Comparison of ENCODE assay signal across 13 mouse cellular contexts in genomic region chr3:88756276-88756675, GRCm38 (mm10). TPM values are rescaled to one million over a fixed set of nuclear protein-coding genes. Genes with fewer than 3 reads are reported as not detected.
DNase-seq lines count a peak whose midpoint lies in the region; ATAC-seq lines count a peak whose summit lies in the region.
"Had no signal": no experiment of that assay in that cellular context is flagged by ENCODE, and none has a peak within 500 bp of the region (broad histone marks: within the 10 kb centered on the region; RNA-seq: fewer than 3 reads in every experiment).

No protein-coding gene starts in this region.

- no peak overlapping the region for H3K4me2 ChIP-seq in heart, embryonic 13.5 days
- H3K4me2 ChIP-seq in midbrain, embryonic 15.5 days, result no peak overlapping the region
- H3K4me2 ChIP-seq: embryonic facial prominence, embryonic 13.5 days; limb, embryonic 15.5 days had no signal

- H3K9ac ChIP-seq in heart, embryonic 13.5 days, result no peak overlapping the region
- H3K9ac ChIP-seq in midbrain, embryonic 15.5 days, result no peak overlapping the region
- H3K9ac ChIP-seq: embryonic facial prominence, embryonic 13.5 days; limb, embryonic 15.5 days had no signal

- H3K27me3 ChIP-seq in heart, embryonic 13.5 days (replicated peaks), result no peaks in the 10 kb centered on the region
- no peaks in the 10 kb centered on the region for H3K27me3 ChIP-seq in hindbrain, embryonic 10.5 days (ENCODE audit: insufficient read depth, poor library complexity, severe bottlenecking)
- H3K27me3 ChIP-seq in midbrain, embryonic 15.5 days (replicated peaks), result no peaks in the 10 kb centered on the region
- H3K27me3 ChIP-seq: CH12.LX; embryonic facial prominence, embryonic 13.5 days; limb, embryonic 15.5 days had no signal

- H3K9me3 ChIP-seq in heart, embryonic 13.5 days, result no peaks in the 10 kb centered on the region
- no peaks in the 10 kb centered on the region for H3K9me3 ChIP-seq in hindbrain, embryonic 10.5 days
- H3K9me3 ChIP-seq in midbrain, embryonic 15.5 days, result no peaks in the 10 kb centered on the region
- H3K9me3 ChIP-seq: embryonic facial prominence, embryonic 13.5 days; limb, embryonic 15.5 days had no signal

- peaks cover 33% of the 10 kb centered on the region for H3K4me1 ChIP-seq in heart, embryonic 13.5 days
- H3K4me1 ChIP-seq in hindbrain, embryonic 10.5 days (replicated peaks), result peaks cover 38% of the 10 kb centered on the region
- H3K4me1 ChIP-seq in midbrain, embryonic 15.5 days, result peaks cover 42% of the 10 kb centered on the region

- 47% methylated on average over 4 of the region's 4 CpGs for whole genome bisulfite sequencing in heart, embryonic 13.5 days
- 48% methylated on average over 4 of the region's 4 CpGs for WGBS in hindbrain, embryonic 10.5 days
- WGBS in midbrain, embryonic 15.5 days, result 27% methylated on average over 4 of the region's 4 CpGs

- H3K4me3 ChIP-seq in heart, embryonic 13.5 days, result no peak overlapping the region
- H3K4me3 ChIP-seq in hindbrain, embryonic 10.5 days, result 0 out of 2 replicates have a peak overlapping the region, but pooled peaks have one; percentile 7
- H3K4me3 ChIP-seq in midbrain, embryonic 15.5 days, result no peak overlapping the region
- H3K4me3 ChIP-seq: embryonic facial prominence, embryonic 13.5 days; limb, embryonic 15.5 days had no signal

- intact Hi-C loops in heart, postnatal 10 days (cut with DNase I), result no loop called here

- no peak for DNase-seq in heart, postnatal 10 days
- DNase-seq in embryo, embryonic 10.5 days (ENCODE audit: low spot score), result peak; percentile 46
- peak; percentile 29 for DNase-seq in hindbrain, embryonic 10.5 days (ENCODE audit: low spot score)
- no peak for DNase-seq in thymus, adult 18-20 months
- DNase-seq in adipocyte (ENCODE audit: low spot score), result no peak
- DNase-seq in spleen, postnatal 14 days (ENCODE audit: low spot score in 2 of 2), result no peak
- DNase-seq: adrenal gland, postnatal 10 days; heart, postnatal 14 days had no signal

- H3K36me3 ChIP-seq in heart, embryonic 13.5 days, result peaks cover 20% of the 10 kb centered on the region
- H3K36me3 ChIP-seq in hindbrain, embryonic 10.5 days, result peaks cover 100% of the 10 kb centered on the region
- peaks cover 29% of the 10 kb centered on the region for H3K36me3 ChIP-seq in midbrain, embryonic 15.5 days (replicated peaks)

- no peak for ATAC-seq in heart, embryonic 13.5 days (ENCODE audit: extremely low read depth, insufficient number of reproducible peaks, low FRiP score, low TSS enrichment)
- ATAC-seq in midbrain, embryonic 15.5 days (replicated peaks), result no peak

- H3K27ac ChIP-seq in heart, embryonic 13.5 days (replicated peaks), result peak overlapping the region; percentile 56; the same call in 1 of the 2 replicates
- peak overlapping the region; percentile 92 for H3K27ac ChIP-seq in hindbrain, embryonic 10.5 days
- peak overlapping the region; percentile 78 for H3K27ac ChIP-seq in midbrain, embryonic 15.5 days
- H3K27ac ChIP-seq: embryonic facial prominence, embryonic 13.5 days; limb, embryonic 15.5 days had no signal

RNA-seq across cellular contexts. Expression of gene Syt11, which starts 18.7 kb away (rescaled TPM):
- 11.7 and 12.8 TPM in 2 replicates for polyA plus RNA-seq in heart, embryonic 13.5 days (2015; fragmentation: Nextera tagmentation; extraction: Ambion mirVana)
- 1 to 10 TPM; 5.7 to 6.7 TPM for total RNA-seq in heart, postnatal 10 days (2021)
- polyA plus RNA-seq in hindbrain, embryonic 10.5 days (2016; fragmentation: Nextera tagmentation; extraction: Ambion mirVana), result 112 and 147 TPM in 2 replicates
- polyA plus RNA-seq in midbrain, embryonic 15.5 days (2015; fragmentation: Nextera tagmentation; extraction: Ambion mirVana), result 204 and 208 TPM in 2 replicates

RNA-seq across cellular contexts. Expression of gene Rit1, which starts 39.6 kb away (rescaled TPM):
- polyA plus RNA-seq in heart, embryonic 13.5 days (2015; fragmentation: Nextera tagmentation; extraction: Ambion mirVana), result 51.7 and 56.8 TPM in 2 replicates
- total RNA-seq in heart, postnatal 10 days (2021), result 10 to 100 TPM; 59.4 to 70.2 TPM
- 35.7 and 48.5 TPM in 2 replicates for polyA plus RNA-seq in hindbrain, embryonic 10.5 days (2016; fragmentation: Nextera tagmentation; extraction: Ambion mirVana)
- 62.0 and 64.0 TPM in 2 replicates for polyA plus RNA-seq in midbrain, embryonic 15.5 days (2015; fragmentation: Nextera tagmentation; extraction: Ambion mirVana)

Comparison
In these comparisons a context has a peak if more than half of its experiments do, and no peak if none do; other contexts are left out.
1. DNase-seq: peak in embryo, embryonic 10.5 days (single experiment) and hindbrain, embryonic 10.5 days (single experiment); none in heart, postnatal 10 days (0 of 2), thymus, adult 18-20 months (0 of 2), adipocyte (single experiment) and spleen, postnatal 14 days (0 of 2).
2. Peak in every context shown above with its lines, with median percentiles within 50 percentile points of each other: H3K27ac ChIP-seq.